Mouse (Mus musculus) left cerebral cortex, adult 9 months (tissue): ENCODE data around the gene Tax1bp1.

Source experiments
- DNase-seq, 2 experiments: peaks; one replicate each; pipeline ENCODE4 v3.0.0; 2022; ENCODE audit warnings: low spot score in 2 of 2

Tax1bp1 gene

DNA sequence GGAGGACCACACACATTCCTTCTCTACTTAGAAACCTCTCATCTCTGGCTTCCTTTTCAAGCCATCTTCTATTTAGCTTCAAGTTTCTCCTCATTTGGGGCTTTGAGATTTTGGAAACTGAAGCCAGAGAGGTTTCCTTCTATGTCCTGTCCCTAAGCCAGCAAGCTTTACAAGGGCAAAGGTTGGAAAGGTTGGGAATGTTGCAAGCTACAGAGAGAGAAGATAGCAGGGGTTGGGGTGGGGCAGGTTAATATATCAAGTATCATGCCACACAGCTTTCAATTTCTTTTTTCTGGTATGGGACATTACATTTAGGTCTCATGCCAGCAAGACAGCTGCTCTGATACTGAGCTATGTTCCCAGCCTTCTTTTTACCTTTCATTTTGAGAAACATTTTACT is 8.2 kb upstream of the Tax1bp1 start:
- no peak for DNase-seq

DNA sequence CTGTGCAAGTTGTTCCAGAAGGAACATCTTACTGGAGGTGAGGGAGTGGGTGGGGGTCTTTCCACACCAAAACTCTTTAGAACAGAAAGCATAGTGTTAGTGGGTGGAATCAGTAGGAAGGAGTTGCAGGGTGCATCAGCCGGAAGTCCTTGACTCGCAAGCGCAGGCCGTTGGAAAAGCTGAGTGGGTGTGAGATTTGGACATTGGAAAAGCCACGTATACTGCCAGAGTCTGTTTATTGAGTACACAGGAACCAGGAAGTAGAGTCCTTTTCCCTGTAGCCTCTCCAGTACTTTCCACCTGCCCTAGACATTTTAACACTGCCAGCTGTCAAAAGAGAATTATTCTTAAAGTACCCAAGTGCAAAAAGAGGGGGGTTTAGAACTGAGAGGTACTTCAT is 5.7 kb upstream of the Tax1bp1 start:
- no peak for DNase-seq

DNA sequence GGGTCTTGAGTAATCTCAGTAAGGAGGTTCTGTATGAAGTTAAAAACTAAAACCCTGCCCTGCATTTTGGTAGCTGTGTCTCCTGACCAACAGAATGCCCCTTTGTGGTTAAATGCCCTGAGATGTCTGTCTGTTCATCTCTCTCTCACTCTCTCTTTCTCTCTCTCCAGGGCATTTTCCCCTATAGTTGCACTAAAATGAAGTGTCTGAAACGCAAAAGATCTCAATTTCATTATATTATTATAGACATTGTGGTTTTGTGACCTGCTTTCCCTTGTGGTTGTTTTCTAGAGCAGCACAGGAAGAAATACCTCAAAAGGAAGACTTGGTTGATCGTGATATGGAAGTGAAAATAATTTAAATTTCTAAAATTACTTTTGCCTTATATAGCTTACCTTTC is 966 bp upstream of the Tax1bp1 start:
- no peak for DNase-seq

DNA sequence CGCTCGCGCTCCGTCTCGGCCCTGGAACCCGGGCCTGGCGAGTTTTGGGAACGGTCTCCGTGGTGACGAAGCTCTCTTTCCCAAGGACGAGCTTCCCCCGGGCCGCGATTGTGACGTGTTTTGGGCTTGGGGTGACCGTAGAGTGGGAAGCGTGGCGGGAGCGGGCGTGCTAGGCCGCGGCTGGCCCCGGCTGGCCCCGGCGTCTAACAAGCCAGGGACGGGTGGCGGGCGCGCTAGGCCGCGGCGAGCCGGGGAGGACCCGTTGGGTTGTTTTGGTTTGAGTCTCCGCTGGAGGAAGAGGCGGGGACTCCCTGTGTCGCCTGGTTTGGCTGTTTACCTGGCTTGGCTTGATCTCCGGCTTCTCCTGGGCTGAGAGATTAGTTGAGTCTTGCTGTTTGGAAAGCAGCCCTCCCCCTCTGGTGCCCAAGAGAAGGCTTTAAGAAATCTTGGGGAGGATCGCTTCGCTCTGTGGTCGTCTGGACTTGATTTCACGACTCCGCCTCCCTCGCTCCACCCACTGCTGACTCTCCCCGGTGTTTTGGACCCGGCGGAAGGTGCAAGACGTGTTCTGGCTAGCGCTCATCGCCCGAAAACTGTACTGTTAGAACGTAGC is 474 bp downstream of the Tax1bp1 start:
- peak; percentile 11 to 71 for DNase-seq

DNA sequence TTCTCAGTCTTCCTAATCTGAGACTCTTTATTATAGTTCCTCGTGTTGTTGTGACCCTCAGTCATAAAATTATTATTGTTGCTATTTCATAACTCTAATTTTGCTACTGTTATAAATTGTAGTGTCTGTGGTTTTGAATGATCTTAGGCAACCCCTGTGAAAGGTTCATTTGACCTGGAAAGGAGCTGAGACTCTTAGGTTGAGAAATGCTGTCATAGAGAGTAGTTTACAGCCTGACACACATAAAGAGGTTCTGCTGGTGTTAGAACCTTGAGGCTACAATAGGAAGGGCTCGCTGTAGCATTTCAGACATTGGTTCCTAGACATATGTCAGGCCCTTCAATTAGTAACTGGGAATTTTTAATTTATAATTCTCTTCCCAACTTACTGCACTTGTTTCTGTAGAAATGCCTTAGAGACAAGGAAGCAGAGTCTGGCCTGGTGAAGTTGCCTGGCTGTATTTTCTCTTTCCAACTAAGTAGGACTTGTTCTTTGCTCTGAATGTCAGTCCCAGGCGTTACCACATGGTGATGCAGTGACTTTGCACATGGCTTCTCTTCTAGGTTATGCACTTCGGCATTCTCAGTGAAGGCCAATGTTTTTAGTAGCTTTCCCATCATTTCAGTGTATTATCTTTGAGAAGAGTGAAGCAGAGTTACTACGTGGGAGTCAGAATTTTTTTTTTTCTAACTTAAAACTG is 4.1 kb downstream of the Tax1bp1 start:
- DNase-seq = no peak

DNA sequence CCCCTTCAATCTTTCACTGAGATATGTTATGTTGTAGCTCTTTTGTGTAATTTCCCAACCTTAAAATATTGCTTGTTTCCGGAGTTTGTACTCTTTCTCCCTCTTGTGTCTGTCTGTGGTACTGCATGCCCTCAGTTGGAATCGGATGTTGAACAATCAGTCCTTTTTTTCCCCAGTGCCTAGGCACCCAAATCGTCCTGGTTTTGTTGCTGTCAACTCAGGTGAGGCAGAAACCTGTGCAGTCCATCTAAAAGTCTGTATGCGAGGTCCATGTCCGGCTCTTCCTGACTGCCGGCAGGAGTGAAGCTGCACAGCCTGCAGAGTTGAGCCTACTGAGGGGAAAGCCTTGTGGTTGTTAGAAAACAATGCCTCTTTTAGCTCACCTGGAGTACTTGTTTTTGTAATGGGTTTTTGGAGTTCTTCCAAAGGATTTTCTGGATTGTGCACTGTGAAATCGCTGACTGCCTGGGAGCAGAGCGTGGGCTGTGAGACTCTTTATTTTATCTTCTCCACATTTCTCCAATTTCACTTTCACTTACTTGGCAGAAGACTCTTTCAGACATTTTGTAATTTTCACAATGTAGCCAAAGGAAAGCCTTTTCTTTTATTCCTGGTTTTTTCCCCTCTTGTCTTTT is 11.4 kb downstream of the Tax1bp1 start:
- peak; percentile 13 to 79 for DNase-seq

DNA sequence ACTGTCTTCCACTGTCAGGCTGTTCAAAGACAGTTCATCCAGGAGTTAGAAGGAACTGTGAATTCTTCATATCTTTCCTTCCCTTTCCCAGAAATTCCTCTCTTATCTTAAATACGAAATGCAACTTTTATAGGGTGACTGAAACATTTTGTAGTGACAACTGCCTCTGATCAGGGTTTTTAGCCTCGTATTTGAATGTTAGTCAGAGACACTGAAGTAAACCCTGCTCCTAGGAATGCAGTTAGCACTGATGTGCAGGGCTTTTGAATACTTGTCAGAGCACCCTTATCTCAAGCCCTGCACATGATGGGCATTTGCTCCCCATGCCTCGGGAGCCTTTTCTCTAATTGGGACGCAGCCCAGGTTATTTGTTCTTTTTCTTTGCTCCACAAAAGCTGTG is 16.8 kb downstream of the Tax1bp1 start:
- no peak for DNase-seq

DNA sequence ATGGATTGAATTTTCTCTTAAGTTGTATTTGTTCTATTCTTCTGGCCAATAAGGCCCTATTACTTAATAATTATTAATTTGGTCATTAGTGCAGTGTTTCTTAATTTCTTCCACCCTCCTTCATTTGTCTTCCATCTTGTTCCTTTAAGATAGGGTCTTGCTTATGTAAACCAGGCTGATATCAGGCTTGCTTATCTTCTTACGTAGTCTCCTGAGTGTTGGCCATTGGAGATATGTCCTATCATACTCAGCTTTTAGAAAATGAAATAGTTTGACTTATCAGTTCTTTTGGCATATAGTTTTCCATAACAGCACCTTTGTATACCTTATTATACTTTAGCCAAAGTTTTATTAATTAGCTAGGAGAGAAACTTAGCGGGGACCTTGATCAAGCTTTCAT is 21.1 kb downstream of the Tax1bp1 start:
- no peak for DNase-seq

DNA sequence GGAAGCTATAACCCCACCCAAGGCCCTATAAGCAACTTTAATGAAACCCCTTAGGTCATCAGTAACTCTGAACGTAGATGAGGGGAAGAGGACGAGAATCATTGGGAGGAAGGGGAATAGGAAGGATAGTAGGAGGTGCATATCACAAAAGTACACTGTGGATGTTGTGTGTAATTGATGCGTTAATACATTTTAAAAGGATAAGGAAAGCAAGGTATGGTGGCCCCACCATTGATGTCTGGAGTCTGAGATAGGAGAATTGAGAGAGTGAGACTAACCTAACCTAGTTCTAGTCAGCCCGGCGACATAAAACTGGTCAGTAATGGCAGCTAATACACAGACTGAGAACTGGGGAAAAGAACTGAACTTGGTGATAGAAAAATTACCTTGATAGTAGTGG is 39.3 kb downstream of the Tax1bp1 start:
- no peak for DNase-seq

DNA sequence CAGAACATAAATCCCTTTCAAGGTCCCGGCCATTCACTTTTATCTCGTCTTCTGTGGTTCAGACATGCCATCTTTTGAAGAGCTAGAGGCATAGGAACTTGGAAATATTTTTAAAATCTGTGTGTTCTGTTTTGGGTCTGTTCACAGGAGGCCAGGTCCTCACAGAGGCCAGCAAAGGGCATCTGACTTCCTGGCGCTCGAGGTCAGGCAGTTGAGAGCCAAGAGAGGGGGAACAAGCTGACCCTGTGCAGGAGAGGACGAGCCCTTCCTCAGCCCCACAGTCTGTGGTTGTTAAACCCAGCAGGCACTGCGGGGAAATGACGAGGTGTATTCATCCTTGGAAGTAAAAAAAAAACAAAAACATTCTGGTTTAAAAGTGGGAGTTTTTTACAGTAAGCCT is 51.7 kb downstream of the Tax1bp1 start:
- no peak for DNase-seq

DNA sequence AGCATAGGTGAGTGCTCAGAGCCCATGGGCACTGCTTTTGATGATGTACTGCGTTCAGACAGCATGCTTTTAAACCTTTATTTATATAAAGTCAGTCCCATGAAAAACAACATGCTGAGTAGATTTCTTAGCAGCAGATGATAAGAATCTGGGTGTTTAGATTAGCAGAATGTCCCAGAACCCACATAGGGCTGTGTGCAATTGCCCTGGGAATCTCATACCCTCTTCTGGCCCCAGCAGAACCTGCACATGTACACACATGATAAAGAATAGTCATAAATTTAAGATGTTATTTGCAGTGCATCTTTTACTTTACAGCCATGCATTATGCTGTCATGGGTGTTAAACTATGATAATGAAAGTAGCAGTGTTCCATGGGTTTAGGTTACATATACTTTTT is 57.3 kb downstream of the Tax1bp1 start:
- DNase-seq = no peak

DNA sequence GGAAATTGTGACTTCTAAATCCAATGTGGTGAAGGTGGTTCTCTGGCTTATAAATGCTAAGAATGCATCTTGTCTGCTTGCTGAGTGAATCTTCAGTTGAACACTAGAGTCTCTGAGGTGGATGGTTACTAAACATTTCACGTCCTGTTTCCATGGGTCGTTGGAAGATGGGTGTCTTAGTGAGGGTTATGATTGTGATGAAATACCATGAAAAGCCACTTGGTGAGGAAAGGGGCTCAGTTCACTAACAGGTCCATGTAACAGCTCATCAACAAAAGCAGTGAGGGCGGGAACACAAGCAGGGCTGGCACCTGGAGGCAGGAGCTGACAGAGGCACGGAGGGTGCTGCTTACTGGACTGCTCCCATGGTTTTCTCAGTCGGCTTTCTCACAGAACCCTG is 59.6 kb downstream of the Tax1bp1 start:
- no peak for DNase-seq

DNA sequence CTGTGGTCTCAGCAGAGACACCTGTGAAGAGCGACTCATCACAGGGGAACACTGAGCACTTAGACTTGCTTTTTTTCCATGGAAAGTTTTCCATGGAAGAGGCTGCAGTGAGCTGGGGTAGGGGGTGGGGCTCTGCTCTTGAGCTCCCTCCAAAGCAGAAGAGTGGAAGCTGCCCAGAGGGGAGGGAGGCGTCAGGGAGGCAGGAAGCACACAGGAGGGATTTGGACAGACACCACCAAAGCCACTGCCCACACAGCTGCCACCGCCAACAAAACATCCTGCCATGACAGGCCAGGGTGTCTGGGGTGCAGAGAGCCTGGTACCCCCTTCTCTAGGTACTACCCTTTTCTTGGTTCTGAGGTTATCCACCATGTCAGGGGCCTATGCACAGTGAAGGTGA is 61.8 kb downstream of the Tax1bp1 start:
- DNase-seq = no peak

DNA sequence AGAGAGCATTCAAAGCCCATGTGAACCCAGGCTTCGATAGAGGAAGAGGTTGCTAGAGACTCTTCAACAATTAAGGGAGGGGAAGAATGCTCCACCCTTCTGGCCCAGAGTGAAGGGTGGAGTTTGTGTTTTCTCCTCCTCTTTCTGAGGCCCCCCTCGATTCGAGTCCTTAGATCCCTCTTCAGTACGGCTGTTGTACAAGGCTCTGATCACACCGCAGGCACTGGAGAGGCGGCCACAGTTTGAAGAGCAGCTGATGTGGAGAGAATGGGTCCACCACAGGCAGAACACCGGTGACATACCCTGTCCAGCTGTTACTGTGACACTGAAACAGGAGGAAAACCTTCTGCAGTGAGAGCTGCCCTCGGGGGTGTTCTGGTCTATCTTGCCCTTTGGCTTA is 62.4 kb downstream of the Tax1bp1 start:
- DNase-seq = no peak

DNA sequence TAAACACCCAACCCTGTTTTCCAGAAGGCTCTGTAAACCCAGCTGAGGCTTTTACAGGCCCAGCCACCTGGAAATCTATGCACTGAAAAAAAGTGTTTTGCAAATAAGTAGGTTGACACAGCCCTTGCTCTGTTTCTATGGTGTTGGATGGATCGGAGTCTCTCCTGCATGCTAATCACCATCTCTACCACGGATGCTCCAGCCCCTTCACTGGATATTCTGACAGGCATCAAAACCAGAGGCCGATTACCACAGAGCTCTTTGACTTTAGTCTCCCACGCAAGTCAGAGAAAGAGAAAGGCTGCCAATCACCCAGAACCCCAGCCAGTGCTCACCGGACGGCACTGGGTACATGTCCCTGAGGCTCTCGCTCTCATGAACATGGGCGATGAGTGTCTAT is 63.5 kb downstream of the Tax1bp1 start:
- no peak for DNase-seq

DNA sequence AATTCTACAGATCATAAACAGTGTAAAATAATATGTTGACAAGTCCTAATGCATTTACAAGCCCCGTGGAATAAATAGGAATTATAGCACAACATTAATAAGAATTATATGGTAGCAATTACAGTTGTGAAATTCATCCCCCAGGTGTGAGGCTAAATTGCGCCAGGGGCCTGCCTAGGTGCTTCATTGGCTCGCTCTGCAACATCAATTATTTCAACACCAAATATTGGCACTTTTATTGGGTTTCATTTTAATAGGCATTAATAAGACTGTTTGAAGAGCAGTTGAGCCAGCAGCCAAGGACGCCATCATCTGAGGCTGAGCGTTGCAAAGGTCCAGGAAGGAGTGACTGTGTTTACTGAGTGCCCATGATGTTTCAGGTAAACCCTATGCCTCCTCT is 65.0 kb downstream of the Tax1bp1 start:
- no peak for DNase-seq

DNA sequence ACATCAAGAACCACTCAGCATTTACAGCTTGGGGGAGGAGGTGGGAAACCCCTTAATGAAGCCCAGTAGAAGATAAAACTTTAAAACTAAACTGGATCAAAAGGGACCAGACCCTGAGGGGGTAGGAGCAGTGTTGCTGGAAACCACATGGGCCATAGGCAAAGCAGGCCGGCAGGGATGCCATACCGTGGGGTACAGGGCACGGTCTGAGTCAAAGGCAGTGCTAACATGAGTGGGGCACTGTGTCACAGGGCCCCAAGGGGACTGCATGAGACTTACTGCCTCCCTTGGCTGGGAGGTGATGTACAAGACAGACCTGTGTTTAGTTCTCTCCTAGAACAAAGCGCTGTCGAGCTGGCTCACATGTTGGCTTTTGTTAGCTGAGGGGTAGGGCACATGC is 66.0 kb downstream of the Tax1bp1 start:
- no peak for DNase-seq

DNA sequence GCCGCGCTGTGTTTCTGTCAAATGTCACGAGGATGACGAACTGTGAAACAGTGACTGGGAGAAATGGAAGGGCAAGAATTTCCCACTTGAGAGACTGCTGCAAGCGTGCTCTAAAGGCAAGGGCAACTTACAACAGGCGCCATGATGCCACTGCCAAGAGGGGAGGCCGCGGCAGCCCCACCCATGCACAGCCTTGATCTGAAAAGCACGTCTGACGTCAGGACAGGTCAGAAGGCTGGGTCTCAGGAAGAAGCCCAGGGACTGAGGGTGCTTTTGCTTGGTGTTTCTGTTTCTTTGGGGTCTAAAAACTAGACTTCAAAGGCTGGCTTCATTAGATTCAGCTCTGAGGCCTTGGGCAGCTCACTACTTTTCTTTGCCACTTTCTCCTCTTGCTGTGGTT is 76.8 kb downstream of the Tax1bp1 start:
- DNase-seq = no peak

DNA sequence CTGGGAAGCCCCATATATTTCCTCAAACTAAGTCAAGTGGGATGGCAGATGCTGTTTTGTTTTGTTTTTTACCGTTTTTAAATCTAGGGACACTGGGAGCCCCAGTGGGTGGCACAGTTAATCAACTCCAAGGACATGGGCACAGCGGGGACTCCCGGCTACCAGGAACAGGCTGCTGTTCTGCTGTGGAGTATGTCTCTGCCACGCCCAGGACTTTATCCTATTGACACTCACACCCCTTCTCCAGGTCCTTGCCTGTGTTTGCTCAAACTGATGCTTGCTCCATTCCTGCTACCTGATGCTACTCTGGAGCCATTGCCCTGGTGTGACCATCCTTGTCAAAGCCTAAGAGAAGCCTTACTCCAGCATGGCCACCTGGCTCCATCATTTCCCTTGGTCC is 77.3 kb downstream of the Tax1bp1 start:
- no peak for DNase-seq

DNA sequence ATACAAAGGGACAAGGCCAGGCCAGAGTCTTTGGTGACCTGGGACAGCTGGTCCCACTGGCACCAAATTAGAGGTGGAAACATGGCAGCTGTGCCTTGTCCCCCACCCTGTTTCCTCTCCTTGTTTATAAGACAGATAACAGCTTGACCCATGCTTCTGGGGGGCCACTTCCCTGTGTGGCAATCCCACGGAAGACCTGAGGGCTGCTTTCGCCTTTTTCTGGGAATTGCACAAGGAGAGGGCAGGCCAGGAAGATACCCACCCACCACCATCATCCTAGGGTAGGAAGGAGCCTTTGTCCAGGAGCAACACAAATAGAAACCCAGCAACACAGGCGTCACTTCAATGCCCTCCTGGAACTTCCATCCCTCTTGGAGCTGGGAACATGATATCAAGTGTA is 78.9 kb downstream of the Tax1bp1 start:
- no peak for DNase-seq

DNA sequence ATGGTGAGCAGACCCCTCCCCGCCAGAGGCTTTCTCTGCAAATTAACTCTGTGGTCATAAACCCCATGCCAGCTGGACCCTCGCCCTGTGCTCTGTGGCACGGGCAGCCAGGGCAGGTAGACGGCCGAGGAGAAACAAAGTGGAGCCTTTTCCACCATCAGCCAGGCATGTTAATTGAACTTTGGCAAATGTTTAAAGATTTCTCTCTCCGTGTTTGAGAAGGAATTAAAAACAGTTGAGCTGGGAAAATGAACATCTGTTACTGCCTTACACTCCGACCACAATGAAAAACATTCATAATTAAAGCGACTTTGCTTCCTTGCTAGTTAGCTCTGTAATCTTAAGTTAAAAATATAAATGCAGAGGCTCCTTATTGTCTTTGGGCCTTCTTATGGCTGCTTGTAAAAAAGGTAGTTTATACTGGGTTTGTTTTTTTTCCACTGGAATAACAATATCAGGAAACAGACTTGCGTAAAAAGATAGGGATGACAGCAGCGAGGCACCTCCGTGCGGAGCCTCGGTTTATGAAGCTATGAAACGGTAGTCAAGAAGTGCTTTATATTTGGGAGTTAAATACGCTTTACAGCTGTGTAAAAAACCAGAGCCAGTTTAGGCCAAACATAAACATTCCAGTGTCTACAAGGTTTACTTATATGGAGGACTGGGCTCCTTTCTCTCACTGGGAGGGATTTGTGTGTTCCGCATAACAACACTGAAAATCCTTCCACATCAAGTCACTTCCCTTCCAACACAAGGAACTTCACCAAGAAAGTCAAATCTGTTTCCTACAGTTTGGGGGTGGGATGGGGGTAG is 81.7 kb downstream of the Tax1bp1 start:
- DNase-seq = no peak

DNA sequence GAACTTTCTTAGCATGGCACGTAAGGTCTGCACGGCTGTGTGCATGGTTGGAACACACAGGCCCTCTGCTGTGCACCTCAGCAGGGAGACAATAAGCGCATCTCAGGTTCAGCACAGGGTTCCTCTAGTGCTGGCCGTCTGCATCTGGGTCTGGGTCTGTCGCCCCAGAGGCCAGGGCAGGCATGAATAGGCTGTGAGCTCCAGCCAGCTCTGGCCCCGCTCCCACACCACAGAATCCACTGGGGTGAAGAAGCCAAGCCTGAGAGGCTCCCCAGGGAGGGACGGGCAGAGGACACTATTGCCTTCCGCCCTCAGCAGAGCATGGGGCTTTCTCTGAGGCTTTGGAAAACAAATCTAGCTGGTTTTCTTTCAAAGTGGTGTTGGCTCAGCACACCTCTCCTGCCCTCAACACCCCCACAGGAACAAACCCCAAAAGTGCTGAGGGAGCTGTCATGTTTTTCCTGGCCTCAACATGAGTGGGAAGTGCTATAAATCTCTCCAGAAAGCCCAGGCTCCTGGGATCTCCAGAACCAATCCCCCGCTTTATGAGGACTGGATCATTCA is 82.6 kb downstream of the Tax1bp1 start:
- DNase-seq = no peak
